Mouse (Mus musculus) ES-E14 (cell line): Measurements from ENCODE around the gene Slc12a1. TPM values are rescaled to one million over a fixed set of nuclear protein-coding genes. Genes with fewer than 3 reads are reported as not detected.

Experiments
- DNase-seq: peaks from one replicate; pipeline ENCODE4 v3.0.0-alpha.2; 2013; ENCODE audit warnings: low read depth, low spot score
- H3K27ac ChIP-seq: 2 replicates; pipeline ENCODE4 v1.5.1; 2012; ENCODE audit warnings: low read depth, mild to moderate bottlenecking, low read length, moderate library complexity, mixed read lengths; ENCODE audit not compliant: poor library complexity, insufficient read depth, severe bottlenecking
- H3K36me3 ChIP-seq: 2 replicates; pipeline ENCODE4 v1.6.1; 2012; ENCODE audit warnings: mild to moderate bottlenecking, low read length, moderate library complexity, mixed read lengths; ENCODE audit not compliant: control insufficient read depth, poor library complexity, insufficient read depth, severe bottlenecking
- H3K4me1 ChIP-seq, 2 experiments: fragments of 150-350 bp in 1 of 2; sonication (generic) in 1 of 2; 2 replicates each; pipeline ENCODE4 v1.6.1; 2012; ENCODE audit warnings: low read length in 2 of 2, mild to moderate bottlenecking in 1 of 2, mixed read lengths in 1 of 2; ENCODE audit not compliant: control insufficient read depth in 2 of 2, insufficient read depth in 2 of 2, poor library complexity in 1 of 2
- H3K4me3 ChIP-seq, 2 experiments: fragments of 150-350 bp in 1 of 2; sonication (generic) in 1 of 2; 2 replicates each; pipeline ENCODE4 v1.5.1; 2012; ENCODE audit warnings: low read length in 2 of 2, low read depth in 1 of 2, mild to moderate bottlenecking in 1 of 2, mixed read lengths in 1 of 2; ENCODE audit not compliant: insufficient read depth in 1 of 2, poor library complexity in 1 of 2, severe bottlenecking in 1 of 2
- H3K9ac ChIP-seq: 2 replicates; pipeline ENCODE4 v1.6.1; 2012; ENCODE audit warnings: low read depth, mild to moderate bottlenecking, low read length, mixed read lengths; ENCODE audit not compliant: poor library complexity, insufficient read depth, severe bottlenecking
- H3K9me3 ChIP-seq: fragments of 150-350 bp; sonication (generic); 2 replicates; pipeline ENCODE4 v1.6.1; 2012; ENCODE audit warnings: low read depth, mild to moderate bottlenecking, low read length; ENCODE audit not compliant: control insufficient read depth, insufficient read depth
- CHD2 ChIP-seq: IDR thresholded peaks from 2 replicates; pipeline ENCODE4 v1.6.1; 2014; ENCODE audit warnings: mild to moderate bottlenecking, low read depth, low read length, inconsistent platforms
- HCFC1 ChIP-seq: IDR thresholded peaks from 2 replicates; pipeline ENCODE4 v1.6.1; 2012; ENCODE audit warnings: low read length, inconsistent platforms, borderline replicate concordance; ENCODE audit not compliant: insufficient read depth
- MAFK ChIP-seq: IDR thresholded peaks from 2 replicates; pipeline ENCODE4 v1.6.1; 2014; ENCODE audit warnings: mild to moderate bottlenecking, low read depth, low read length, inconsistent platforms; ENCODE audit not compliant: insufficient read depth
- ZC3H11A ChIP-seq: IDR thresholded peaks from 2 replicates; pipeline ENCODE4 v1.6.1; 2012; ENCODE audit warnings: low read depth, mild to moderate bottlenecking, inconsistent platforms, low read length, borderline replicate concordance
- ZNF384 ChIP-seq: IDR thresholded peaks from 2 replicates; pipeline ENCODE4 v1.6.1; 2012; ENCODE audit warnings: low read depth, low read length, inconsistent platforms
- in situ Hi-C, 2 experiments: fragments of 600-800 bp; cut with MboI; formaldehyde crosslinking; loops; one replicate each; pipeline ENCODE4 v1.15.1; 2025; ENCODE audit warnings: low sequenced_read_pairs in 2 of 2, inconsistent platforms in 1 of 2; ENCODE audit not compliant: unreplicated experiment in 2 of 2
- total RNA-seq: library from RNA; depleted of rRNA; stranded (reverse); fragments of 300-350 nt; gene quantifications from 2 replicates; pipeline ENCODE4 v1.2.3, GENCODE M21; 2012

Gene Slc12a1
- total RNA-seq, 1 experiment: 0.04 TPM

DNA sequence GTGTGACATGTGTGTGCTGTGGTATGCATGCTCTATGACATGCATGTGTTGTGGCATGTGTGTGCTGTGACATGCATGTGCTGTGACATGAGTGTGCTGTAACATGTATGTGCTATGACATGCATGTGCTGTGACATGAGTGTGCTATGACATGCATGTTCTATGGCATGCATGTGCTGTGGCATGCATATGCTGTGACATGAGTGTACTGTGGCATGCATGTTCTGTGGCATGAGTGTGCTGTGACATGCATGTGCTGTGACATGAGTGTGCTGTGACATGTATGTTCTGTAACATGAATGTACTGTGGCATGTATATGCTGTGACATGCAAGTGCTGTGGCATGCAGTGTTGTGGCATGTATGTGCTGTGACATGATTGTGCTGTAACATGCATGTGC, 40.6 kb downstream of the Slc12a1 start:
- TF ChIP-seq ZC3H11A (no peak), HCFC1 (no peak), ZNF384 (no peak), MAFK (no peak), CHD2 (no peak)
- DNase-seq: no peak
- H3K4me3 ChIP-seq: no peak overlapping the region
- no peak overlapping the region for H3K9ac ChIP-seq
- no peaks in the 10 kb centered on the region for H3K9me3 ChIP-seq
- no peaks in the 10 kb centered on the region for H3K4me1 ChIP-seq
- H3K36me3 ChIP-seq: no peaks in the 10 kb centered on the region
- H3K27ac ChIP-seq: no peak overlapping the region
- in situ Hi-C loops: loop anchor here (10.0 to 25.0 kb wide), 2 partner anchors 138 to 1106 kb away; partner anchors contain the start of gene Sema6d (in 1 of the 2)

GRCm38 (mm10) chr2:125196771-125197170, 44.5 kb downstream of the Slc12a1 start:
- no peak overlapping the region for H3K9ac ChIP-seq

DNA sequence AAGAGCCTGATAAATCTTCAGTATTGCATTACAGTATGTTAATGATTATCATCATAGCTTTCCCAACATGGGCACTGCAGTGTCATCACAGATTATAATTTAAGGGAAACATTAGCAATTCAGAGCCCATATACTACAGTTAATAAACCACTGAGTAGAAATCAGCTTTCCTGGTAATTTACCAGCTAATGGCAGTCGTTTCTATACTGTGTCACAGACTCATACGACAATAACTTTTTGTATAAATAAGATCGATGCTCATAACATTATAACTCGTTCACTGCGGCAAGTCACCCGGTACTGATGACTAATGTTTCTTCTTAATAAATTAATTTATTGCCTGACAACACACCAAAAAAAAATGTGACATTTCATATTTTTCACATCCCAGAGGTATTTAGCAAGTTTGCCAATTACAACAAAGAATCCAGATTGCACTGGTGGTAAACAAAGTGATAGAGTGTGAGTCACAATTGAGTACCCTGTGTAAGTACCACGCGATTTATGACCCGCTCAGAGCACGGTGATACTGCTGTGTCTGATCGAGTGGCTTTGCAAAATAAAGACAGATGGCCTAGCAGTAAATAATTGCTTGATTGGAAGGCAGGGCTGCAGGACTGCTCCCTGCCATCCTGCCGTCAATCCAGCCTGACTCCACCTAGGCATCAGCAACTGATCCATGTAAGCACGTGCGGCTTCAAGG, 56.7 kb downstream of the Slc12a1 start:
- no peak for DNase-seq
- Histone ChIP-seq H3K4me3 (no peak overlapping the region), H3K9ac (no peak overlapping the region), H3K36me3 (no peaks in the 10 kb centered on the region), H3K9me3 (no peaks in the 10 kb centered on the region), H3K4me1 (no peaks in the 10 kb centered on the region), H3K27ac (no peak overlapping the region)
- TF ChIP-seq MAFK (no peak), HCFC1 (no peak), CHD2 (no peak), ZNF384 (no peak), ZC3H11A (no peak)
- in situ Hi-C loops: no loop called here

More at GRCm38 (mm10) chr2:125196771-125197170, 44.5 kb downstream of the Slc12a1 start:
- in situ Hi-C loops: loop anchor here (10.0 to 25.0 kb wide), 2 partner anchors 142 to 1109 kb away; partner anchors contain the start of gene Sema6d (in 1 of the 2)
- Histone ChIP-seq H3K4me3 (no peak overlapping the region), H3K4me1 (no peaks in the 10 kb centered on the region), H3K36me3 (no peaks in the 10 kb centered on the region), H3K27ac (no peak overlapping the region), H3K9me3 (no peaks in the 10 kb centered on the region)
- TF ChIP-seq ZC3H11A (no peak), ZNF384 (no peak), MAFK (no peak), HCFC1 (no peak), CHD2 (no peak)
- DNase-seq: no peak

DNA sequence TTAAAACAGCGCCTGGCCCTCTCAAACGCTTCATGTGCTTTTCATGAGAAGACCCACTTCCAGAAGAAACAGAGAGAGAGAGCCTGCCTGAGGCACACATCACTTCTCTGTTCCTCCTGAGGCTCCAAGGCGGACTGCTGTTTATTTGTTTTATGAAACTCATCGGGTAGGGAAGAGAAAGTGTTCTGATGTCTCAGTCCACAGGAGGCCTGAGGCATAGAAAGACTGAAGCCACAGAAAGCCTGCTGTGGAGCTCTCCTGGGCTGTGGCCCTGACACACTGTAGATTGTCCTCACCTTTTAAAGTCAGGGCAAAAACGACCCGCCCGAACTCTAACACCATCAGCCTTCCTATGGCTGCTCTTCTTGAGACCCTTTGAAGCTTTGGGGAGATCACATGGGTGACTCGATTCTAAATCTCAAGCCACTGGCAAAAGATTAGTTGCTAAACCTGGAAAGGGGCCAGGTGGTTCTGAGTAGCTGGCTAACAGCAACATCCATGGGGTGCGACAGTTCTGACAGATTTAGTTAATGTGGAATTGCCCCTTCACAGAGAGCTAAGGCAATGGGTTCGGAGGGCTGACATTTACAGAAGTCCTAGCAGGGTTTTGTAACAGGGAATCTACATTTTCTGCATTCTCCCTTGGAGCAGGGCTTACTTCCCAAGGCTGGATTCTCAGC, 59.7 kb downstream of the Slc12a1 start:
- no peaks in the 10 kb centered on the region for H3K9me3 ChIP-seq
- H3K4me1 ChIP-seq: no peaks in the 10 kb centered on the region
- no peak overlapping the region for H3K27ac ChIP-seq

More for the DNA sequence above, 59.7 kb downstream of the Slc12a1 start:
- in situ Hi-C loops: no loop called here
- no peak overlapping the region for H3K4me3 ChIP-seq
- no peak for TF ChIP-seq ZC3H11A
- no peak for TF ChIP-seq CHD2
- no peak for TF ChIP-seq HCFC1
- no peak for TF ChIP-seq ZNF384
- TF ChIP-seq MAFK: no peak
- DNase-seq: no peak
- H3K36me3 ChIP-seq: no peaks in the 10 kb centered on the region
- H3K9ac ChIP-seq: no peak overlapping the region
